Mouse (Mus musculus) monocyte, adult 5-6 weeks (primary cell): Measurements from ENCODE around the gene Scap. TPM values are rescaled to one million over a fixed set of nuclear protein-coding genes. Genes with fewer than 3 reads are reported as not detected.

Experiments used
- ATAC-seq: fragments of 153-309, 156-312 bp; replicated peaks from 2 replicates; pipeline ENCODE4 v1.8.0; 2017; ENCODE audit warnings: mild to moderate bottlenecking; ENCODE audit not compliant: low TSS enrichment, insufficient number of reproducible peaks, severe bottlenecking, poor library complexity, low FRiP score
- total RNA-seq: library from RNA; stranded (forward); fragments of 200-1000, 200-491, 200-594 nt; gene quantifications from 3 replicates; pipeline ENCODE4 v1.2.3, GENCODE M21; 2017

Scap gene
- 9.0 to 22.1 TPM (median 12.4 TPM) in 3 replicates for total RNA-seq

DNA sequence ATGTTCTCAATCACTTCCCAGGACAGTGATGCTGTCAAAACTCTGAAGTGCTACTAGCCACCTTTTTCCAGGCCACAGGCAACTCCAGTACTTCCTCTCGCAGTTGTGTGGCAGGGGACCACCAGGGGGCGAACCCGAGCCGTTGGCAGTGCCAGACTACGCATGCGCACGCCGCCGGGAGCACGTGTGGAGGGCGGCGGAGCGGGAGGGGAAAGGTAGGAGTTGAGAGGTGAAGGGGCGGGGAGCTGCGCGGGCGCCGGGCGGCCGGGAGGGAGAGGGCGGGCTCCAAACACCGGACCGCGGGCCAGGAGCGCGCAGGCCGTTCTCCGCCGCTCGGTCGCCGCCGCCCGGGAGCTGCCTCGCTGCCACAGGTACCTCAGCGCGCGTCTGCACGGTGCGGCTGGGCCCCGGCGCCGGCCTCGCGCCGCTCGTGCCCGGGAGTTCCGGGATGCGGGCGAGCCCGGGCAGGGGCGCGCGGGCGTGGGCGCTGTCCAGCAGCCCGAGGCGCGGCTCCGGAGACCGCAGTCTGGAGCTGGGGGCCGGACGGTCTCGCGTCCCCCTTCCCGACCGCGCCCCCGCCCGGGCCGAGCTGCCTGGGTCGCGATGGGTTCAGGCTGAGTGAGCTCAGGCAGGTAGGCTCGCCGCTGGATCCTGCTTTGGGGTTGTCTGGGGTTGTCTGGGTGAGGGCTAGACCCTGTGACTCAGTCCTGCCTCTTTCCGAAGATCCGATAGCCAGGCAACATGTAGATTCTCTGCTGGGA lies at the start of gene Scap:
Gene Scap (plus strand): TSS at position 154 of the 761 bp plus-strand sequence.
- ATAC-seq: peak; percentile 96

- ATAC-seq: no peak
Observed at GRCm38 (mm10) chr9:110284075-110284697, 48.9 kb upstream of the Scap start.

DNA sequence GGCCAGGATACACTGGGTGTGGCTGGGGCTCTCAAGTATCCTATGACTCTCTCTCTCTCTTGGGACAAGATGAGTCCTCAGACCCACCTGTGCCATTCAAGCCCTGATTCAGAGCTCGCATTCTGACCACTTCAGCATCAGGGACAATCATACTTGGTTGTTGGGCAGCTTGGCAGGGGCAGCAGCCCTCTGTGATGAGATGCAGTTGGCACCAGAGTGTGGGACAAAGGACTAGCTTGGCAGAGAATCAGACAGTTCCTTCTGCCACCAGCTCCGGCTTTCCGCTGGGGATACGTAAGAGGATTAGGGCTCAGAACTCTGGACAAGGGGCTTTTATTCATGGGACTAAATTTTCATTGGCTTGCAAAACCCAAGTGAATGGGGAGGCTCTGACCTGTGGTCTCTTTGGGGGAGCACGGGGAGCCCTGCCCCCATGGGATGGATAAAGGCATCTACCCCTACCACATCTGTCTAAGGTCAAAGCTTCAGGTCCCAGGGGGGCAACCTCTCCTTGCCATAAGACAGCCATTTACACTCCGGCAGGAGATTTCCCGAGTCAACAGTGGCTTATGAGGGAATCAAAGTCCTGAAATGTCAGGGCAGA lies 45.7 kb upstream of the Scap start:
- ATAC-seq: no peak

DNA sequence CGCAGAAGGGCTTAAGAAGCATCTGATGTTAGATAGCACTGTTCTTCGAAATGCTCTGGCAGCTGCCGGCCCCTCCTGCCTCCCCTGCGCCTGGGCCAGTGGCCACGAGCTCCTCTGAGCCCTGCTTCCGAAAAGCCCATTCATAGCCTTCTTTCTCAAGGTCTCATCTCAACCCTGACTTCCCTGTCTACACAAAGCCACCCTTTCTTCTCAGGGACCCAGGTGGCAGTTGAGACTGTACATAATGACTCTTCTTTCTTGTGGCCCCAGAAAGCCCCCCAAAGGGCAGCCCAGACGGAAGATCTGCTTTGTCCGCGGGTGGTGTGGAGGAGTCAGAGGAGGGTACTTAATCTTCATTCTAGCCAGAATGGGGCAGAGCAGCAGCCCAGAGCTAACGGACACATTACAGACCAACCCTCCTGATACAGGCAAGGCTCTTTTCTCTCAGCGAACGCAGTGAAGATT lies 39.8 kb upstream of the Scap start:
- no peak for ATAC-seq

DNA sequence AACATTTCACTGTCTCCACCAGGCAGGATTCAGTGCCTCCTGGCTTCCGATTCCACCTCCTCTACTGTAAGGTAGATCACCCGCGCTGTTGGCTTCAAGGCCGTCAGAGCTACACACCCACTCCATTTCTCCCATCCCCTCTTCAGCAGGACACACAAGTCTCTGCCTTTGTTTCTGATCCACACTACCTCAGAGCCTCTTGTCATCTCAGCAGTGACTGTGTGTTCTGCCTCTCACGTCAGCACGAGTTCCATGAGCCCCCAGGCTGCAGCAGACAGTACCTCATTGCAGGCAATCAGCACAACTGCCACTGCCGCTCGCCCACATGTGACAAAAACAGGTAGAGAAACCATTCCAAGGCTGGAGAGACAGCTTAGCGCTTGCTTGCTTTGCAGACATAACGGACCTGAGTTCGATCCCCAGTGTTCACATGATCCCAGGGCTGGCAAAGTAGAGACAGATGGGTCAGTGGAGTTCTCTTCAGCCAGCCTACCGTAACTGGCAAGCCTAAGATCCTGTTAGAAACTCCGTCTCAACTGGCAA lies 39.1 kb upstream of the Scap start:
- ATAC-seq: no peak

DNA sequence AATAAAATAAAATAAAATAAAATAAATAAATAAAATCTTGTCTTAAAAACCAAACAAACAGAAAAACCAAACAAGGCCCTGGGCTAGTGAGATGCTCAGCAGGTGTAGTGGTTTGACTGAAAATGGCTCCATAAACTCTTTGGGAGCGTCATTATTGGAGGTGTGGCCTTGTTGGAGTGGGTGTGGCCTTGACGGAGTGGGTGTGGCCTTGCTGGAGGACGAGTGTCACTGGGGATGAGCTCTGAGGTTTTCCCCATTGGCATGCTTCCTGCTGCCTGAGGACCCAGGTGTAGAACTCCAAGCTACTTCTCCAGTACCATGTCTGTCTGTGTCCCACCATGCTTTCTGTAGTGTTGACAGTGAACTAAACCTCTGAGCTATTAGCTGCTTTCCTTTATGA lies 38.3 kb upstream of the Scap start:
- no peak for ATAC-seq

DNA sequence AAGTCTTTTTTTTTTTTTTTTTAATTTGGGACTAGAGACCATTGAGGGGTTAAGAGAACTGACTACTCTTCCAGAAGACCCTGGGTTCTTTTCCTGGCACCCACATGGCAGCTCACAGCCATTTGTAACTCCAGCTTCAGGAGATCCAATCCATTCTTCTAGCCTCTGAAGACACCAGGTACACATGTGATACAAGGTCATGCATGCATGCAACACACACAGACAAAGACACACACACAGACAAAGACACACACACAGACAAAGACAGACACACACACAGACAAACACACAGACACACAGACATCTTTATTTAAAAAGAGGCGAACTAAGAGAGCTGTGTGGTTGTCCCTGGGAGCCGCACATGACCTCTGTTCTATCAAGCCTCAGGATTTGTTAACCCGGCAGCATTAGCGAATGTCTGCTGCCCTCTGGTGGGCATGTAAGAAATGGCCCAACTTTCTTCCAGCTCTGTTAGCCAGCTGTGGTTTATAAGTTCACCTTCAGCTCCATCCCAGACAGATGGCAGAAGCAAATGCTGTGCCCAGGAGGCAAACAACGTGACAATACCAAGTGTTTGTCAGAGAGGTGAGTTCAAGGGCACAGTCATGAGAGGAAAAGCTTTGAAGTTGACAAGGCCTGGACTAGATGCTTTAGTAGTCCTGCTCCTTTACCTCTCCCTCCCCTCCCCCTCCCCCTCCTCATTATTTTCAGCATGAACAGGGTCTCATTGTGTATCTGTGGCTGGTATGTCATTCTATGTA lies 36.0 kb upstream of the Scap start:
- ATAC-seq: peak; percentile 86

DNA sequence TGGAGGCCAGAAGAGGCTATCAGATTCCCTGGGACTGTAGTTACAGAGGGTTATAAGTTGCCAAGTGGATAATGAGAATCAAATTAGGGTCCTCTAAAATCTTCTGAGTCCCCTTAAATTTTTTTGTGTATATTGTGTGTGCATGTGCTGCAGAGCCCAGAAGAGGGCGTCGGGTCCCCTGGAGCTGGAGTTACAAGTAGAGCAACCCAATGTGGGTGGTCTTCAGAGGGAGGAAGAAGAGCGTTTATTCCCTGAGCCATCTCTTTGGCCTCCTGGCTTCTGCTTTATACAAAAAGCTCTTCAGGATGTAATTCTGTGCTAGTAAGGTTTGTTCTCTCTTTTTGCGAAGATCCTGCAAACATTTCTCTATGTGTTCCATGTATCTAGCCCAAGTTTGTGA lies 28.6 kb upstream of the Scap start:
- ATAC-seq: no peak

- ATAC-seq: peak; percentile 97
Observed at GRCm38 (mm10) chr9:110304969-110305651, 28.0 kb upstream of the Scap start, which contains the start of gene Elp6. Elp6 (plus strand) TSS chr9:110305173.

DNA sequence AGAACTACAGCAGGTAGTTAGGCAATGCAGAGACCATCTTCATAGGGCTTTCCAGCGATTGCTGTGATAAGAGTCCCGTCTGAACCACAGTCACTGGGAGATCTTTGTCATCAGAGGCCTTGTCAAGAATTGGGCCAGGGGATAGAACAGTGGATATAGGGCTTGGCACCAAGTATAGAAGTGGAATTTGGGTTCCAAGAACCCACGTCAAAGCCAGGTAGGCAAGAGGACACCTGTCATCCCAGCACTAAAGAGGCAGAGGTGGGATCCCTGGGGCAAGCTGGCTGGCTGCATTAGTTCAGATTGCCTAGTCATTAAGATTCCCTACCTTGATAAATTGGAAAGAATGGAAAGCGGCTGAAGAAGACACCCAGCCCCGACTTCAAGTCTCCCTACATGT lies 26.7 kb upstream of the Scap start:
- no peak for ATAC-seq

GRCm38 (mm10) chr9:110314706-110315105 lies 18.4 kb upstream of the Scap start:
- no peak for ATAC-seq

DNA sequence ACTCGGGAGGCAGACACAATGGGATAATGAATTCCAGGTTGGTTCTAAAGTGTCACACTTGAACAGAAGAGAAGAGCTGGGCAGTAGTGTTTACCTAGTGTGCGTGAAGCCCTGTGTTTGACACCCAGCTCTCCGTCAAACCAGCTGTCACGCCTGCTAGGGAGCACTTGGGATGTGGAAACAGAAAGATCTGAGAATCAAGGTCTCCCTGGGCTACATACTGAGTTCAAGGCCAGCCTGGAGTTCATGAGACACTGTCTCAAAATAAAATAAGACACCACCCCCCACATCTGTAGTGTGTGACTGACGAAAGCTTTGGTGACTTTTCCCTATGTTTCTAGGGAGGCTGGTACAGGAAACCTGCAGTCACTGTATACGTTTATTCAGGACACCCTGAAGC lies 17.7 kb upstream of the Scap start:
- no peak for ATAC-seq

- ATAC-seq: no peak
Observed at GRCm38 (mm10) chr9:110315904-110316303, 17.2 kb upstream of the Scap start.

DNA sequence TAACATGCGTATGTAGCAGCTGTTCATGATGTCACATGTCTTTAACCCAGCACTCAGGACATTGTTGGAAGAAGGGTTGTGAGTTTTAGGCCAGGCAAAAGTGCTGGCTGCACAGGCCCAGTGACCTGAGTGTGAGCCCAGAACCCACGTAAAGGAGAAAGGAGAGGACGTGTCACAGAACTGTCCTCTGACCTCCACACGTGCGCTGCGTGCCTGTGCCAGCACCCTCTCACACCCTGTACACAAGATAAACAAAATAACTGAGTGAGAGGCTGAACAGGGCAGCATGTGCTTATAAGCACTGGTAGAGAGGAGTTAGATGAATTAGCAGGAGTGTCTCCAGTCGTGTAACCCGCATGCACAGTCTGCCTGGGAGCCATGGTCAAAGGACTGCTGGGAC lies 16.6 kb upstream of the Scap start:
- no peak for ATAC-seq

DNA sequence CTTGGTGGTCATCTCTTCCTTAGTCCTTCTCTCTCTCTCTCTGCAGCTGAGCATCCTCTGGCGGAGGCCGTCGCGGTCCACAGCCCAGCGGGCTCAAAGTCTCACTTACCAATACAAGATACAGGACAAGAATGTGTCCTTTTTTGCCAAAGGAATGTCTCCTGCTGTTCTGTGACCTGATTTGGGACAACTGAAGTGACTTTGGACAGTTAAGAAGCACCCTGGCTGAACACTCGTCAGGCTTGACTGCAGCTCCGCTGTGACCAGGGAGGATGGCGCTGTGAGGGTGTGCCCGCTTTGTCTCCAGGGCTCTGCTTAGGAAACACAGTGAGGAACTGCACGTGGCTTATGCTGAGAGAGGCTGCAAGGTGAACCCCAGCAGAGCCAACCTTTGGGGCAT lies 12.3 kb upstream of the Scap start:
- ATAC-seq: no peak

DNA sequence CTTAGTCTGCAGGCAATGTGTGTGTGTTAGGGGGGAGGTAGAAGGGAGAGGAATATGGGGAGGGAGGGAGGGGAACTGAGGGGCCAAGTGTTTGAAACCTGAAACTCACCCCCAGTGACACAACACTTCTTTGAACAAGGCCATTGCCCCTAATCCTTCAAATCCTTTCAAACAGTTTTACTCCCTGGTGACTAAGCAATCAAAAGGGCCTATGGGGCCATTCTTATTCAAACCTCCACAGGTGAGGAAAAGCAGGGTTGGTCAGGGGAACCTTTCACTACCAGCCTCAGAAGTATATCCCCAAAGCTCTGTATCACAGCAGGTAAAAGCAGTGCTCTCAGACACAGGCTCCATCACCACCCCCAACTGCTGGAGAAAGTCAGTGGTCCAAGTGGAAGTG lies 10.1 kb upstream of the Scap start:
- ATAC-seq: no peak

GRCm38 (mm10) chr9:110324181-110324580 lies 8.9 kb upstream of the Scap start:
- ATAC-seq: no peak

DNA sequence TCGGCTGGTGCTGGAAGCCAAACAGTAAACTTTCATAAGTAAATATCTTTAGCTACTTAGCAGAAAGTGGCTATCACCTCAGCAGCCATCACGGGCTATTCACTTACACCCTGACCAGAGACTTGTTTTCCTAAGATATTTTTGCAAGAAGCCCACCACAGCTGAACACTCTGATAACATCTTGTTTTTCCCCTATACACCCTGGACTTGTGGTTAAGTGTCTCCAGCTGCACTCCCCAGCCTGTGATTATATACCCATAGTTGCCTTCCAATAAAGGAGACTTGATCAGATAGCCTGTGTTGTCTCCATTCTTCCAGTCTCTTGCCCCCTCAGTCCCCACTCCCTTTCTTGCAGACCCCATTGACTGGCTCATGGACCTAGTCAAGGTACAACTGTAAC lies 4.9 kb upstream of the Scap start:
- no peak for ATAC-seq
